Mouse (Mus musculus) C2C12 (cell line): ENCODE results near the gene Hivep1.

Experiments used
- CEBPB ChIP-seq: IDR thresholded peaks from one replicate; pipeline ENCODE4 v1.6.1; 2011; ENCODE audit warnings: low read depth, mild to moderate bottlenecking, control low read depth, moderate library complexity
- CTCF ChIP-seq: IDR thresholded peaks from one replicate; pipeline ENCODE4 v1.5.1; 2011; ENCODE audit not compliant: control insufficient read depth, insufficient read depth, insufficient read length
- USF1 ChIP-seq: IDR thresholded peaks from one replicate; pipeline ENCODE4 v1.6.1; 2011; ENCODE audit warnings: low read depth, mild to moderate bottlenecking, control low read depth, moderate library complexity

GRCm38 (mm10) chr13:42233741-42234419, 182.1 kb downstream of the Hivep1 start:
- no peak for TF ChIP-seq CEBPB
- no peak for TF ChIP-seq CTCF
- TF ChIP-seq USF1: no peak
